Mouse (Mus musculus) 416B (cell line): ENCODE data around the gene Rab40c.

Experiments used
- DNase-seq: peaks from one replicate; pipeline ENCODE4 v3.0.0; 2011; ENCODE audit warnings: low read depth

The Rab40c gene

GRCm38 (mm10) chr17:25895891-25896290 lies 23.6 kb downstream of the Rab40c start:
- no peak for DNase-seq

DNA sequence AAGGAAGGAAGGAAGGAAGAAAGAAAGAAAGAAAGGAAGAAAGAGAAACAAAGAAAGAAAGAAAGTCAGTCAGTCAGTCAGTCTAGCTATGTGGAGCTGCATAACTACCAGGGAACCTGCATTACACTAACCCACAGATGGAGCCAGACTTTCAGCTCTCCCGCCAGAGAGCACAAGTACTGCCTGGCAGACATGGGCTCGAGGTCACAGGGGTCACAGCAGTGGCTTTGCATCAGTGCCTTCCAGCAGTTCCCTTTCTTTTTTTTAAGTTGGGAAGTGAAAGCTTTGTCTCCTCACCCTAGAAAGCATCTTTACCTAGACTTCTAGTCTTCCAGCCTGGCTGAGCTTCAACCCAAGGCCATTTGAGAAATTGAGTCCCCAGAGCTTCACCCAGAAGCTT lies 24.1 kb downstream of the Rab40c start:
- DNase-seq = peak; percentile 50

GRCm38 (mm10) chr17:25893975-25894617 lies 25.4 kb downstream of the Rab40c start:
- peak; percentile 80 for DNase-seq

- DNase-seq = no peak
Observed at GRCm38 (mm10) chr17:25888837-25889236, 30.7 kb downstream of the Rab40c start.

GRCm38 (mm10) chr17:25887467-25887866 lies 32.1 kb downstream of the Rab40c start:
- no peak for DNase-seq

GRCm38 (mm10) chr17:25886806-25887205 lies 32.7 kb downstream of the Rab40c start:
- no peak for DNase-seq

- peak; percentile 38 for DNase-seq
Observed at GRCm38 (mm10) chr17:25885636-25886035, 33.9 kb downstream of the Rab40c start.

GRCm38 (mm10) chr17:25883824-25884223 lies 35.7 kb downstream of the Rab40c start:
- no peak for DNase-seq

DNA sequence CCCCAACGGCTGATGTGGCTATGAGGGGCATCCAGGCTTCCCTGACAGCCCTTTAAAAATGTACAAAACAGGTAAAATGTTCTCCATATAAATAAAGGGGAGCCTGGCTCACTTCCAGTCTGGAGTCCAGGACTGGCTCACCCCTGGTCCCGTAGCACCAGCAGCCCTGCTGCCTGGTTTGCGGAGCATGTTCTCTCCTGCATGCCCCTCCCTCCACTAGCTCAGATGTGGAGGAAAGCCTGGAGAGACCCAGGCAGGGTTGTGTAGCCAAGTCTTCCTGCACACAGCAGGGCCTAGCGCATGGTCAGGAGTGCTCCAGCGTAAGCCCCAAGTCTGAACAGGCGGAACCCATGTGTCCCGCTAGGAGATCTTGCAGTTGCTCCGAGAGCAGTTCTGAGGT lies 36.3 kb downstream of the Rab40c start:
- no peak for DNase-seq

- DNase-seq = no peak
Observed at GRCm38 (mm10) chr17:25882306-25882705, 37.2 kb downstream of the Rab40c start.

DNA sequence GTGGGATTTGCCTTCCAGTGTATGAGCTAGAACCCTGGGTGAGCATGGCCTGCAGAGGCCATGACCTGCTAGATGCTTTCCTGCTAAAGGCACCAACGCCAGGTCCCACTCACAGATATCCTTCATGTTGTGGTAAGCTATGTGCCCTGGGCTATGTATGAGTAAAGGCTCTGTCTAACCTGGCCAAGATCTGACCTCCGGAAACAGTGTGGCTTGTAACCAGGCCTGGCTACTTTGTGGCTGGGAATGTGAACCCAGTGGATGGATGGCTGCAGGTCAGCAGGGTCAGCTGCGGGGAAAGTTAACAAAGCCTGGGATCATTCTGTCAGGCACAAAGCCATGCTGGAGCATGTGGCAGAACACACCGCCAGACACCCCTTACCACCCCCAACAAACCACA lies 37.8 kb downstream of the Rab40c start:
- no peak for DNase-seq

DNA sequence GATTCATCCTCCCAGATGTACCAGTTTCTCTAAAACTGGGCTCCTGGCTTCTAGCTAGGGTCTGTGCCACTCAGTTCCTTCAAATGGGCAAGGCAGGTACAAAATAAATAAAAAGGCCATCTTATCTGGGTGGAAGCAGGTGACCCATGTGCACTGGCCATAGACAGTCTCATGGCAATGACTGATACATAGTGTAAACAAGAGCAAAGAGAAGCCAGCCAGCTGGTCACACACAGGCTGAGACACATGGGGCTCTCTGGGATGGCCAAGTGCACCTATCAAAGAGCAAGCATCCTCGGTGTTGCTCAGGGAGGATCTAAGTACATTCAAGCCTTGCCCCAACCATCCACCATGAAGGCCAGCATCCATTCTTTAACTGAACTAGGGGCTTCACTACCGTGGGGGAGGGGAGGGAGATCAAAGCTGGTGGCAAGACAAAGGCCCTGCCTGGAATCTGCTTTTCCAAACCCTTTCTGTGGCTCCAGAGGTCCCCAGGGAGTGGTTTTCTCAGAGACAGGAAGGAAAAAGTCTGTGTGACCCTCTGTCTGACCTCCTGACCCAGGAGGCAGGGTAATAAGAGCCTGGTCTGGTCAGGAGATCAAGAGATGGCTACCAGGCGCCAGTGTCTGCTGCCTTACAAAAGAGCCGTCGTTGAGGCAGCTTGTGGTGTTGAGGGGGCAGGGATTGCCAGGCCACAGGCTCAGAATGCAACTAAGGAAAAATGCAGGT lies 38.5 kb downstream of the Rab40c start:
- no peak for DNase-seq

DNA sequence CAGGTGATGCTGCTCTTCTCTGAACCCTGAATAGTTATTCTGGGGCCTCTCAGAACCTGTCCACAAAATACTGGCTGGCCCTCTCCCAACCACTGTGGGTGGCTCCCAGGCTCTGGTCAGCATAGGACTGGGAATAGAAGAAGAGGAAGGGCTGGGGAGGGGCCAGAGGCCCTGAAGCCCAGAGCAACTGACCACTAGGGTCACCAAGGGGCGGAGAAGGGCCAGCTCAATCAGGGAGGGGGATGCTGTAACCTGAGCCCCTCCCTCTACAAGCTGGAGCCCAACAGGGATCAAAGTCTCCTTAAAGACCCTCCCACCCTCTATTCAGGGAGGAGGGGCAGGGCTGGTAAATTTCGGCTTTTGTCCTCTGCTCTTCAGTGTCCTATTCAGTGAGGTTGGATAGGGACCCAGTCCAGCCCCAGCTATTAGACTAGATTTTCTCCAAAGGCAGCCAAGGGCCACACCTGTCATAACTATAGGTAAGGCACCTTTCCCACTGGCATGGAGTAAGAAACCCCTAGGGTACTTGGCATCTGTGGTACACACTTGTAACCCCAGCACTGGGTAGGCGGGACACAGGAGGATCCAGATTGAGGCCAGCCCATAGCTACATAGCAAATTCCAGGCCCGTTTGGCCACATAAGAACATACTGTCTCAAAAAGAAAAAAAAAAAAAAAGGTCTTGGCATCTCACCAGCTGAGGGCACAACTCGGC lies 39.2 kb downstream of the Rab40c start, which contains the start of gene Wfikkn1:
Gene Wfikkn1, minus strand, starts transcription at position 663 of the 715 bp plus-strand sequence.
- no peak for DNase-seq

DNA sequence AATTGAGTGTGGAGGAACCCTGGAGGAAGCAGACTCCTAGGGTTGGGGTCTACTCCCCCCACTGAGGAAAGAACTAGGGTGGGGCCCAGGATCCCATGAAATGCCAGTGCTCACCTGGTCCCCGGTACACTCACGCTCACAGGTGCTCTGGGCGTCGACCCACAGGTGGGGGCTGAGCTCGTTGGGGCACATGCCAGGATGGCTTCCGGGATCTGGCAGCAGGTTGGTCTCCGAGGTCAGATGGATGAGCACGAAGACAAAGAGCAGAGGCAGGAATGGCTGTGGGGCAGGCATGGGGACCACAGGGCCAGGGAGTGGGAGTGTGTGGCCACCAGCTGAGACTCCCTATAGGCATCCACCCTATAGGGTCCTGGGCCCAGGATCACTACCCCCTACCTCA lies 39.8 kb downstream of the Rab40c start:
- DNase-seq = no peak

GRCm38 (mm10) chr17:25879261-25879660 lies 40.3 kb downstream of the Rab40c start:
- DNase-seq = peak; percentile 30

GRCm38 (mm10) chr17:25878611-25879180 lies 40.8 kb downstream of the Rab40c start:
- no peak for DNase-seq

DNA sequence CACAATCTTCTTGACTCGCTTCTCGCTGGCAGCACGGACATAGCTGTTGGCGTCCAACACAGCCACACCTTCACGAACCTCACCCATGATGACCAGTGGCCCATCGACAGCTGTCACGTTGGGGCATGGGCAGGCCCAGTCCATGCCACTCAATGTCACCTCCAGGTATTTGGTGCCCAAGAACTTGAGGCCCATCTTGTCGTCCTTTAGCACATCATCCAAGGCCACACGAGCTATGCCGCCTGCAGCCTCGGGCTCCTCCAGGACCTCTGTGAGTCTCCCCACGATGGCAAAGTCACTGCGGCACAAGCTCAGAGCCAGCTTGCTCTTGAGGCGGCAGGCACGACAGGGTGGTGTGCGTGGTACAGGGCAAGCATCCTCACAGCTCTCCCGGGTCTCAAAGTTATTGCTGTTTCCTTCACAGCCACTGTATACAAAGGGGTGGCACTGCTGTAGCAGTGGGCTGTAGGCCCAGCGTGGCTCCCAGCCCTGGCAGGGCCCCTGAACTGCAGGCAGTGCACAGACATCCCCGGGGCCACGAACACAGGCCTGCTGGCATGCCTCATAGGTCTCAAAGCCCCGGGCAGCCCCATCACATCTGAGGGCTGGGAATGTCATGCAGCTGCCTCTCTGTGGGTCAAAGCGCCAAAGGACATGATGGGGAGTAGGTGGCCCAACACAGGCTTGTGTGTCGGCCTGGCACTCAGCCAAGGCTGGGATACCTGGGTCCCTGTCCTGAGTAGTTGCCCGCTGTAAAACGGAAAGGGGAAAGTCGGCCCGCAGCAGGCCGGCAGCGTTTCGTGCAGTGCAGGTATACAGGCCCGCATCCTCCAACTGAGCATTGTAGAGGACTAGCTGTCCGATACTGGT lies 41.6 kb downstream of the Rab40c start:
- DNase-seq = no peak

DNA sequence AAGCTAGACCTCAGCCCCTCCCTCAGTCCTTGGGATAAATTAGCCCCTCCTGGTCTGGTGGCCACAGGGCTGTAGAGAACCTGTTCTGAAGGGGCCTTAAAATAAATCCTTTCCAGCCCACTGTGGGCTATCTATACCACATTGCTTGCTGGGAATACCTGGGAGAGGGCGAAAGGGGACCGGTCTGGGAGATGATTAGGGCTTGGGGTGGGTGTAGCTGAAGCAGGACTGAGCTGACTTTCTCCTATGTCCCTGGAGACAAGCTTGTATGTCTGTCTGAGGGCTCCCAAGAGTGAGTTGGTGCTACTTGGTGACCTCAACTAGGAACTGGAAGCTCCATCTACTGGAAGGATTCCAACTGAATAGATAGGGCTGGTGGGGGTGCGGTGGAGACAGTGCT lies 42.5 kb downstream of the Rab40c start:
- DNase-seq = no peak

- DNase-seq = no peak
Observed at GRCm38 (mm10) chr17:25876347-25876915, 43.1 kb downstream of the Rab40c start.

GRCm38 (mm10) chr17:25875171-25876136 lies 44.1 kb downstream of the Rab40c start:
- peak; percentile 92 for DNase-seq
